Mouse (Mus musculus): ENCODE data around the gene Fam177a.
"Not testable (repeated sequence)": the region's sequence is repeated elsewhere in the genome, so short reads cannot be mapped to it uniquely, and the experiment has no call there.

The Fam177a gene

DNA sequence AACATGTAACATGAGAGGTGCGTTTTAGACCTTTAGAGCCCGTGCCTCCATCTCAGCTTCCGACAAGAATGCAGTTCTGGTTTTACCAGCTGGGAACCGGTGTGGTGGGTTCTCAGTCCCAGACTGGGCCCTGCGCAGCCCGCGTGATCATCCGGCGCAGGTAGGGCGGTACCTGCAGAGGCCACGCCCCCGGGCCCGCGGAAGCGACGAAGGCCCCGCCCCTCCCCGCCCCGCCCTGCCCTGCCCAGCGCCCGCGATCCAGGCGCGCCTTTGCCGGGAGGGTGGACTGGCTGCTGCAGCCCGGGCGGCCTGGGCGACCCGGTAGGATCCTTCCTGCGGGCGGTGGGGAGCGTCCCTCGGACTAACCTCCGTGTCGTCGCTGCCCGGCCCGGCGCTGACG is at the start of gene Fam177a:
TSS of gene Fam177a (plus strand) at position 228 of the 400 bp plus-strand sequence.
- not testable (repeated sequence) for DNase-seq

DNA sequence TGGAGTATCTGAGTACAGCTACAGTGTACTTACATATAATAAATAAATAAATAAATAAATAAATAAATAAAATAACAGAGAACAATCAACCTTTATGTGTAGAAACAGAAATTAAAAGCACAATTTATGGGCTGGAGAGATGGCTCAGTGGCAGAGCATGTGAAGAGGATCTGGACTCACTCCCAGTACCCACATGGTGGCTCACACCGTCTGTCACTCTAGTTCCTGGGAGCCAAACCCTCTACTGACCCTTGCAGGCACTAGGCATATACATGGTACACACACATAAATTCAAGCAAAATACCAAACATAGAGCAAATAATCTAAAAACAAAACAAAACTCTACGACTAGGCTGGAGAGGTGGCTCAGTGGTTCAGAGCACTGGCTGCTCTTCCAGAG is 49.0 kb upstream of the Fam177a start:
- peak; percentile 72 to 78 for DNase-seq

DNA sequence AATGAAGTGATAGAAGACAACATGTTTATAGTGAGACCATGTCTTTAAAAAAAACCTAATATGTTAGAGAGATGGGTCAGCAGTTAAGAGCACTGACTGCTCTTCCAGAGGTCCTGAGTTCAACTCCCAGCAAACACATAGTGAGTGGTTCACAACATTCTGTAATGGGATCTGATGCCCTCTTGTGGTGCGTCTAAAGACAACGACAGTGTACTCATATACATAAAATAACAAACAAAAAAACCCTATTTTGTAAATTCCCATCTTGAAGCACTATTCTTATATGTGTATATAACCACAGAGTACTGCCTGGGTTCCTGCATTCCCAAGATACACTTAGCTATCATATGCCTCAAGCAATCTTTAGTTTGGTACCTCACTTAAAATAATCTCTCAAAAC is 45.6 kb upstream of the Fam177a start:
- DNase-seq = not testable (repeated sequence)

DNA sequence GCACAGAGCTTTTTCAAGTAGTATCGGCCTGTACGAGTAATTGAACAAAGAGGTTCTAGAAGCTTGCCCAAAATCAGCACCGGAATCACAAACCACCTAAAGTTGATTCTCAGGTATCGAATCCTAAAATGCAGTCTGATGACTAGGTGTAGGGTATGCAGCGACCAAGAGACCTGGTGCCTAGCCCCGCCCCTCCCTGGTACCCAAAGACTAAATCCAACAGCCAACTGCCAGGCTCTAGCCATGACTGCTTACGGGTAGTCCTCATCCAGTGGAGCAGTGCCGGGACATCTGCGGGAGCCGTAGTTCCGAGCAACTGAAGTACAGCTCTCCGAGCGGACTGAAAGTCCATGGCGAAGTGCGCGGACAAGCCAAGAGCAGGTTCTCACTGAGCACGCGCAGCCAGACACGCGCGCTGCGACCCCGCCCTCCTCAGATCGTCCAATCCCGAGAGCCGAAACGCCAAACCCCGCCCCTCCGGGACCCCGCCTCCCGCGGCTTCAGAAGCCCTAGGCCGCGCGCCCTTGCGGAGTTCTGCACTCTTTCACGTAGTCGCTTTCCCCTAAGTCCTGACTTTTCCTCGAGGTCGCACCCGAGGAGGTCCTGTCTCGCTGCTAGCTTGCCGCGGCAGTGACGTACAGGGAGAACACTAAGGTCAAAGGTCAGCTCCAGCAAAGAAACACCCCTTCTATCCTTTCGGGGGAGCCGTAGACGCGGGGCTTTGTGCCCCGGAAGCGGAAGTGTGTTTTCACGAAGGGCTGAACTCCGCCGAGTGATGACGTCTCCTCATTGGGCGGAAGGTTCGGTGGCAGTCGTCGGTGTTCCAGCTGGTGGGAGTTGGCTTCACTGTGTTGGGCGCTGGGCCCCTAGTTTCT is 44.3 kb upstream of the Fam177a start, which contains the start of the genes 2700097O09Rik and Srp54a:
TSS of gene 2700097O09Rik (minus strand) at position 385 of the 875 bp plus-strand sequence.
TSS of gene Srp54a (plus strand) at position 537 of the 875 bp plus-strand sequence.
- peak; percentile 94 to 96 for DNase-seq

DNA sequence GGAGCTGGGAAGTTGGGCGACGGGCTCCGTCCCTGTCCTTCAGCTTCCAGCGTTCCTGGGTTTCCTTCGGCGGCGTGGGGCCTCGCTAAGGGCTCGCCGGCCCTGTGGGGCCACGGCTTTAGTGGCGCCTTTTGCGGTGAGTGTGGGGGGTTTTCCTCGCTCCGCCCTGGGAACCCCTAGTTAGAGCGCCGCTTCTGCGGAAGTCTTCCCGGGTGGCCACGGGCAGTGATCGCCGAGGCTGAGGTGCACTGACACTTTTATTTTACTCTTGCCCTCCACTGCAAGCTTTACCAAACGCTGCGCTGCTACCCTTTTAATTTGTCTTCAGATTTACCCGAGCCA is 43.7 kb upstream of the Fam177a start:
- DNase-seq = not testable (repeated sequence)

DNA sequence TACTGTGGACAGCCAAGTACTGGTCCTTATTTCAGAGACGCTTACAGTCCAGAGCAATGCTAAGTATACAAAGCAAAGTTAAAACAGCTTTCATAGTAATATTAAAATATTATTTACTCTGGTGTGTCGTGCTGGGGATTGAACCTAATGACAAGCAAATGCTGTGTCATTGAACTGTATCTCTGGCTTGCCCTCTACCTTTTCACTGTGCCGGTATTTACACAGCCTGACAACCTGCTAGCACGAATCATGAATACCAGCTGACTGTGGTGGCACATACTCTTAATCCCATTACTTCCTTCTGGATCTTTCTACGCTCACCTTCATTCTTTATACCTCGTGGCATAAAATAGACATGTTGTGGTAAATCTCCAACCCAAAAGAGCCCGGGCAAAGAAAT is 32.1 kb upstream of the Fam177a start:
- DNase-seq = not testable (repeated sequence)

DNA sequence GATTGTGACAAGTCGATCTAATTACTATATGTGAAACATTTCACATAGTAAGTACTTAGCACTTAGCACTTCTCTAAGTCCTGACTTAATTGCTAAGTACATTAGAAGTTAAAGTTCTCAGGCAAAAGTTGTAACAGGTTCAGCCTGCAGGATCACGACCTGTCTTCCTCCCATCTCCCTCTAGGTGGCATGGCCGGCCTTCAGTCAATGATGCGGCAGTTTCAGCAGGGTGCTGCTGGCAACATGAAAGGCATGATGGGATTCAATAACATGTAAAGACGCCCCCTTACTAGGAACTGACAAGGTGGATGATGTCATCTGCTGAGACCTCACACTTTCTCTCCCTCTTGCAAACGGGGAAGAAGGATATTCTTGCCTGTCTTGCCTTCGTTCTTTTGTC is 11.7 kb upstream of the Fam177a start:
- not testable (repeated sequence) for DNase-seq

DNA sequence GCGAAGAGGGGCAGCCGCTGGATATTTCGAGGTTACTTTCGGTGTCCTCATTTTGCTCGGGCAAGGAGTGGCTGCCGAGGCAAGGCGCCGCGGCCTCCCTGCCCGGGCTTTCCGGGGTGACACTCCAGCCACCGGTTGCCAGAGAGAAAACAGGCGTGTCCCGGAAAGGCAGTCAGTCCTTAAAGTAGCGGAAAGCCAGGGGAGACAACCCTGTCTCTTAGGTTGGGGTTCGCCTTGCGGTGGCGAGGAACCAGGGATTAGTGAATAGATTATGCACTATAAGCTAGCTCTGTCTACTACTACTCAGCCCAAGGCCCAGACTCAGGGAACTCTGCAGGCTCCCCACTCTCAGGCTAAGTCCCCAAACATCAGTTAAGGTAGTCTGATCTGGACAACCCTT is 462 bp downstream of the Fam177a start:
- DNase-seq = not testable (repeated sequence)

DNA sequence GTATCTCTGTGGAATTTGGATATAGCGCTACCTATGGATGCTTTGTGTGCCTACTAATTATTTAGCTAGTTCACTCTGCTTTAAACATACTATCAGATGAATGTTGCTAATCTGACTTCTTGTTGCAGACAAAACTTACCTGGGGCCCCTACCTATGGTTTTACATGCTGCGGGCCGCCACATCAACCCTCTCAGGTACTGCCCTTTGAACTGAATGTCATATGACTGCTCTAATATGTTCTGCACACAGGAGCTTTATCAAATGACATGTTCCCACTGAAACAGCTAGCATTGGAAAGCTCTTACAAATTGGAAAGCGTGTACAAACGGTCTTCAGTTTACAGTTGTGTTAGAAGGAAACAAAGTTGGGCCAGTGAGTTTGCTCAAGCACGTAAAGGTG is 11.3 kb downstream of the Fam177a start:
- DNase-seq = not testable (repeated sequence)

DNA sequence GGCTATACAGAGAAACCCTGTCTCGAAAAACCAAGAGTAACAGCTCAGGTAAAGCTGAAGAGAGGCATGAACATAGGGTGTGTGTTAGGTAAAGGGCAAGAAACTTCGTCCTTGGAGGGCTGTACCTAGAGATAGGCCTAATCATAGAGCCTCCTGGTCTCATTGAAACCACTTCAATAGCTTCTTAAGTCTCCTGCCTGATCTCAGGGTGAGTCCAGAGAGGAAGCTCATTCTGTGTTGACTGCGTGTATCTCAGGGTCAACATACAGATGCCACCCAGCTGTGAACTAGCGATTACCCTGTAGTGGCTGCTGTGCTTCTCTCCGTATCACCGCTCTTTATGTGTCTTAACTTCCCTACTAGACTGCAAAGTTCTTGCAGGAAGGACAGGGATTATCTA is 13.6 kb downstream of the Fam177a start:
- not testable (repeated sequence) for DNase-seq

DNA sequence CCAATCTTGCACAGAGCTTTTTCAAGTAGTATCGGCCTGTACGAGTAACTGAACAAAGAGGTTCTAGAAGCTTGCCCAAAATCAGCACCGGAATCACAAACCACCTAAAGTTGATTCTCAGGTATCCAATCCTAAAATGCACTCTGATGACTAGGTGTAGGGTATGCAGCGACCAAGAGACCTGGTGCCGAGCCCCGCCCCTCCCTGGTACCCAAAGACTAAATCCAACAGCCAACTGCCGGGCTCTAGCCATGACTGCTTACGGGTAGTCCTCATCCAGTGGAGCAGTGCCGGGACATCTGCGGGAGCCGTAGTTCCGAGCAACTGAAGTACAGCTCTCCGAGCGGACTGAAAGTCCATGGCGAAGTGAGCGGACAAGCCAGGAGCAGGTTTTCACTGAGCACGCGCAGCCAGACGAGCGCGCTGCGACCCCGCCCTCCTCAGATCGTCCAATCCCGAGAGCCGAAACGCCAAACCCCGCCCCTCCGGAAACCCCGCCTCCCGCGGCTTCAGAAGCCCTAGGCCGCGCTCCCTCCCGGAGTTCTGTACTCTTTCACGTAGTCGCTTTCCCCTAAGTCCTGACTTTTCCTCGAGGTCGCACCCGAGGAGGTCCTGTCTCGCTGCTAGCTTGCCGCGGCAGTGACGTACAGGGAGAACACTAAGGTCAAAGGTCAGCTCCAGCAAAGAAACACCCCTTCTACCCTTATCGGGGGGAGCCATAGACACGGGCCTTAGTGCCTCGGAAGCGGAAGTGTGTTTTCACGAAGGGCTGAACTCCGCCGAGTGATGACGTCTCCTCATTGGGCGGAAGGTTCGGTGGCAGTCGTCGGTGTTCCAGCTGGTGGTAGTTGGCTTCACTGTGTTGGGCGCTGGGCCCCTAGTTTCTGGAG is 30.5 kb downstream of the Fam177a start, which contains the start of gene Srp54b:
TSS of gene Srp54b (plus strand) at position 546 of the 890 bp plus-strand sequence.
- not testable (repeated sequence) for DNase-seq

DNA sequence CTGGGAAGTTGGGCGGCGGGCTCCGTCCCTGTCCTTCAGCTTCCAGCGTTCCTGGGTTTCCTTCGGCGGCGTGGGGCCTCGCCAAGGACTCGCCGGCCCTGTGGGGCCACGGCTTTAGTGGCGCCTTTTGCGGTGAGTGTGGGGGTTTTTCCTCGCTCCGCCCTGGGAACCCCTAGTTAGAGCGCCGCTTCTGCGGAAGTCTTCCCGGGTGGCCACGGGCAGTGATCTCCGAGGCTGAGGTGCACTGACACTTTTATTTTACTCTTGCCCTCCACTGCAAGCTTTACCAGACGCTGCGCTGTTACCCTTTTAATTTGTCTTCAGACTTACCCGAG is 31.1 kb downstream of the Fam177a start:
- DNase-seq = not testable (repeated sequence)

DNA sequence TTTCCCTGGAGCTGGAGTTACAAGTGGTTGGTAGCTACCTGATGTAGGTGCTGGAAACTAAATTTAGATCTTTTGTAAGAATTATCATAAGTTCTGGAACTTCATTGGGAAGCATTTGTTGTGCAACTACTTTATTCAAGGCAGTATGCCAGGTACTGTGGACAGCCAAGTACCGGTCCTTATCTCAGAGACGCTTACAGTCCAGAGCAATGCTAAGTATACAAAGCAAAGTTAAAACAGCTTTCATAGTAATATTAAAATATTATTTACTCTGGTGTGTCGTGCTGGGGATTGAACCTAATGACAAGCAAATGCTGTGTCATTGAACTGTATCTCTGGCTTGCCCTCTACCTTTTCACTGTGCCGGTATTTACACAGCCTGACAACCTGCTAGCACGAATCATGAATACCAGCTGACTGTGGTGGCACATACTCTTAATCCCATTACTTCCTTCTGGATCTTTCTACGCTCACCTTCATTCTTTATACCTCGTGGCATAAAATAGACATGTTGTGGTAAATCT is 42.8 kb downstream of the Fam177a start:
- DNase-seq = not testable (repeated sequence)

DNA sequence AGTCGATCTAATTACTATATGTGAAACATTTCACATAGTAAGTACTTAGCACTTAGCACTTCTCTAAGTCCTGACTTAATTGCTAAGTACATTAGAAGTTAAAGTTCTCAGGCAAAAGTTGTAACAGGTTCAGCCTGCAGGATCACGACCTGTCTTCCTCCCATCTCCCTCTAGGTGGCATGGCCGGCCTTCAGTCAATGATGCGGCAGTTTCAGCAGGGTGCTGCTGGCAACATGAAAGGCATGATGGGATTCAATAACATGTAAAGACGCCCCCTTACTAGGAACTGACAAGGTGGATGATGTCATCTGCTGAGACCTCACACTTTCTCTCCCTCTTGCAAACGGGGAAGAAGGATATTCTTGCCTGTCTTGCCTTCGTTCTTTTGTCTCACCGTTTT is 63.4 kb downstream of the Fam177a start:
- not testable (repeated sequence) for DNase-seq

DNA sequence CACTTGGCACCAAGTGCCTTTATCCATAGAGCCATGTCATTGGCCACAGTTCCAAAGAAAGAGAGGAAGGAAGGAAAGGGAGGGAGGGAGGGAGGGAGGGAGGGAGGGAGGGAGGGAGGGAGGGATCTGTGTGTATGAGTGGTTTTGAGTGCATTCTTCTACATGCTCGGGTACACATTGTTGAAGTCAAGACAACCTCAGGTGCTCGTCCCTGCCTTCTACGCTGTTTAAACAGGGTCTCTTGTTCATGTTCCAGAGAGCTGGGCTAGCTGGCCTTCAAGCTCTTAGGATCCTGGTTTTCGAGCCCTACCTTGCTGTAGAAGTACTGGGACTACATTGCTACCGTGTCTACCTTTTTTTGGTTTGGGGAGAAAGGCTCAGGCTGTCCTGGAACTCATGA is 64.9 kb downstream of the Fam177a start:
- not testable (repeated sequence) for DNase-seq
